Mouse (Mus musculus) MEL (cell line): ENCODE results near the gene Fam209. TPM values are rescaled to one million over a fixed set of nuclear protein-coding genes. Genes with fewer than 3 reads are reported as not detected.

Experiments
- DNase-seq: peaks from one replicate; pipeline ENCODE4 v3.0.0; 2011; ENCODE audit warnings: low read depth, low spot score
- H3K27ac ChIP-seq: 2 replicates; pipeline ENCODE4 v1.5.1; 2012; ENCODE audit warnings: low read depth, mild to moderate bottlenecking, control low read depth, low read length, moderate library complexity; ENCODE audit not compliant: control insufficient read depth
- H3K27me3 ChIP-seq, 2 experiments: fragments of 150-350 bp in 1 of 2; sonication (generic) in 1 of 2; 2 replicates each; pipeline ENCODE4 v1.6.1; 2012; ENCODE audit warnings: low read length in 2 of 2, mild to moderate bottlenecking in 2 of 2, improper control_type of control experiment in 1 of 2, moderate library complexity in 1 of 2; ENCODE audit not compliant: insufficient read depth in 2 of 2, control insufficient read depth in 1 of 2
- H3K36me3 ChIP-seq, 2 experiments: 2 replicates each; pipeline ENCODE4 v1.6.1; 2012 to 2014; ENCODE audit warnings: low read length in 2 of 2, improper control_type of control experiment in 1 of 2, inconsistent platforms in 1 of 2, mild to moderate bottlenecking in 1 of 2; ENCODE audit not compliant: insufficient read depth in 2 of 2, control insufficient read depth in 1 of 2
- H3K4me1 ChIP-seq, 2 experiments: fragments of 150-350 bp in 1 of 2; sonication (generic) in 1 of 2; 2 replicates each; pipeline ENCODE4 v1.6.1; 2012; ENCODE audit warnings: low read length in 2 of 2, improper control_type of control experiment in 1 of 2, mild to moderate bottlenecking in 1 of 2; ENCODE audit not compliant: insufficient read depth in 2 of 2, control insufficient read depth in 1 of 2
- H3K4me3 ChIP-seq, 2 experiments: fragments of 150-350 bp in 1 of 2; sonication (generic) in 1 of 2; 2 replicates each; pipeline ENCODE4 v1.5.1; 2012; ENCODE audit warnings: low read depth in 2 of 2, low read length in 2 of 2, mild to moderate bottlenecking in 2 of 2, moderate library complexity in 2 of 2, control low read depth in 1 of 2, improper control_type of control experiment in 1 of 2; ENCODE audit not compliant: control insufficient read depth in 1 of 2, insufficient read depth in 1 of 2
- H3K79me2 ChIP-seq: 2 replicates; pipeline ENCODE4 v1.6.1; 2012; ENCODE audit warnings: mild to moderate bottlenecking, low read length, moderate library complexity; ENCODE audit not compliant: control insufficient read depth, poor library complexity, insufficient read depth
- H3K9ac ChIP-seq: 2 replicates; pipeline ENCODE4 v1.6.1; 2012; ENCODE audit warnings: low read depth, mild to moderate bottlenecking, control low read depth, low read length, moderate library complexity; ENCODE audit not compliant: control insufficient read depth, poor library complexity, severe bottlenecking
- H3K9me3 ChIP-seq: fragments of 150-350 bp; sonication (generic); replicated peaks from 2 replicates; pipeline ENCODE4 v1.6.1; 2012; ENCODE audit warnings: mild to moderate bottlenecking, low read length, improper control_type of control experiment, moderate library complexity; ENCODE audit not compliant: insufficient read depth
- EP300 ChIP-seq, 2 experiments: IDR thresholded peaks; 2 replicates each; pipeline ENCODE4 v1.6.1; 2011; ENCODE audit warnings: improper control_type of control experiment in 2 of 2, low read length in 2 of 2, low read depth in 1 of 2, mild to moderate bottlenecking in 1 of 2
- ETS1 ChIP-seq: IDR thresholded peaks from 2 replicates; pipeline ENCODE4 v1.6.1; 2012; ENCODE audit warnings: low read depth, mild to moderate bottlenecking, inconsistent platforms, low read length, improper control_type of control experiment, moderate library complexity
- MAFK ChIP-seq: IDR thresholded peaks from 2 replicates; pipeline ENCODE4 v1.6.1; 2011; ENCODE audit warnings: low read depth, mild to moderate bottlenecking, low read length, improper control_type of control experiment, borderline replicate concordance
- MEF2A ChIP-seq: IDR thresholded peaks from 2 replicates; pipeline ENCODE4 v1.6.1; 2014; ENCODE audit warnings: low read depth, mild to moderate bottlenecking, inconsistent platforms, low read length, improper control_type of control experiment; ENCODE audit not compliant: poor library complexity, insufficient replicate concordance, severe bottlenecking; ENCODE audit errors: extremely low read depth
- MYB ChIP-seq: IDR thresholded peaks from 2 replicates; pipeline ENCODE4 v1.6.1; 2011; ENCODE audit warnings: mild to moderate bottlenecking, low read depth, low read length, improper control_type of control experiment
- POLR2AphosphoS2 ChIP-seq: IDR thresholded peaks from 2 replicates; pipeline ENCODE4 v1.6.1; 2011; ENCODE audit warnings: low read length, improper control_type of control experiment
- SMC3 ChIP-seq: IDR thresholded peaks from 2 replicates; pipeline ENCODE4 v1.6.1; 2011; ENCODE audit warnings: low read depth, low read length, improper control_type of control experiment
- TAL1 ChIP-seq: IDR thresholded peaks from 2 replicates; pipeline ENCODE4 v1.6.1; 2012; ENCODE audit warnings: mild to moderate bottlenecking, inconsistent platforms, low read length, moderate library complexity, mixed read lengths
- TCF12 ChIP-seq: IDR thresholded peaks from 2 replicates; pipeline ENCODE4 v1.6.1; 2014; ENCODE audit warnings: low read depth, mild to moderate bottlenecking, inconsistent platforms, low read length, improper control_type of control experiment, moderate library complexity
- USF1 ChIP-seq: IDR thresholded peaks from 2 replicates; pipeline ENCODE4 v1.6.1; 2014; ENCODE audit warnings: low read depth, mild to moderate bottlenecking, inconsistent platforms, low read length, improper control_type of control experiment, moderate library complexity
- ZC3H11A ChIP-seq: IDR thresholded peaks from 2 replicates; pipeline ENCODE4 v1.6.1; 2012; ENCODE audit warnings: low read depth, mild to moderate bottlenecking, inconsistent platforms, low read length, improper control_type of control experiment
- ZMIZ1 ChIP-seq: IDR thresholded peaks from 2 replicates; pipeline ENCODE4 v1.6.1; 2012; ENCODE audit warnings: low read depth, mild to moderate bottlenecking, inconsistent platforms, low read length, improper control_type of control experiment, moderate library complexity
- ZNF384 ChIP-seq: IDR thresholded peaks from 2 replicates; pipeline ENCODE4 v1.6.1; 2012; ENCODE audit warnings: low read depth, mild to moderate bottlenecking, inconsistent platforms, low read length, improper control_type of control experiment
- polyA plus RNA-seq, 2 experiments: library from polyadenylated mRNA; stranded (reverse) in 1 of 2; unstranded in 1 of 2; fragments of >175 nt in 1 of 2; fragments of >200 nt in 1 of 2; gene quantifications; 2 replicates each; pipeline versions ENCODE4 v1.2.1 to v1.2.4; 2012; ENCODE audit warnings: low replicate concordance in 2 of 2, low read depth in 1 of 2; ENCODE audit not compliant: insufficient read length in 2 of 2, insufficient read depth in 1 of 2, missing spikeins in 1 of 2
- total RNA-seq: library from RNA; depleted of rRNA; stranded (reverse); fragments of 300-350 nt; gene quantifications from 2 replicates; pipeline ENCODE4 v1.2.3, GENCODE M21; 2012; rRNA removed

Fam209 gene
- total and polyA plus RNA-seq, 3 experiments: 0.31 to 0.65 TPM; not detected in 1

GRCm38 (mm10) chr2:172520616-172521371 lies 48.5 kb downstream of the Fam209 start:
- no peaks in the 10 kb centered on the region for H3K4me1 ChIP-seq
- DNase-seq: no peak
- no peaks in the 10 kb centered on the region for H3K9me3 ChIP-seq
- no peaks in the 10 kb centered on the region for H3K27me3 ChIP-seq
- TF ChIP-seq SMC3 (no peak), ETS1 (no peak), ZMIZ1 (no peak), USF1 (no peak), TAL1 (no peak), ZC3H11A (no peak), MYB (no peak)
- no peak overlapping the region for H3K27ac ChIP-seq
- no peaks in the 10 kb centered on the region for H3K36me3 ChIP-seq
- no peak overlapping the region for H3K9ac ChIP-seq
- H3K4me3 ChIP-seq: no peak overlapping the region
- no peaks in the 10 kb centered on the region for H3K79me2 ChIP-seq

DNA sequence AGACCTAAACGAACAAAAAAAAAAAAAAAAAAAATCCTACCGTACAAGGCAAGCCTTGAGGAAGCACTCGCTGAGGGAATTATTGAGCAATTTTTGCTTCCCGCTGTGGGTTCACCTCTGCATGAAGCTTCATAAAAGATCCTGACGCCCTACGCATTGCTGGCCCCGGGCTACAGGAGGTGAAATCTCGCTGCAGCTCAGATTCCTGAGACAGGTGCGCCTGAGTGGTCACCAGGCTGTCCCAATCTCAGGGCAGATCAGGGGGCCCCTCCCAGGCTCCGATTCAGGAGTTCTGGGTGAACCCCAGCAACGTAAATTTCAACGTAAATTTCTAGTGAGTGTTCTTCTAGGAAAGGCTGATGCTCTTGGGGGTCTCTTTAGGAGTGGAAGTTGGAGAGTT lies 50.2 kb downstream of the Fam209 start:
- no peak for TF ChIP-seq SMC3
- no peak for TF ChIP-seq MYB
- no peak for TF ChIP-seq MEF2A
- no peak for TF ChIP-seq POLR2AphosphoS2
- no peak for TF ChIP-seq EP300 (IDR thresholded peaks at IDR 0.05; ENCODE audit: low read depth in 1 of 2, low read length in 2 of 2)
- no peak for TF ChIP-seq ZNF384
- TF ChIP-seq MAFK: no peak
- TF ChIP-seq TCF12: no peak
- TF ChIP-seq, all 39 proteins: peak for 0
- DNase-seq: no peak
- no peaks in the 10 kb centered on the region for H3K9me3 ChIP-seq

More for the DNA sequence above, 50.2 kb downstream of the Fam209 start:
- Histone ChIP-seq H3K4me3 (no peak overlapping the region), H3K9ac (no peak overlapping the region), H3K4me1 (no peaks in the 10 kb centered on the region), H3K36me3 (no peaks in the 10 kb centered on the region), H3K79me2 (no peaks in the 10 kb centered on the region), H3K27me3 (no peaks in the 10 kb centered on the region), H3K27ac (no peak overlapping the region)

Other genes with a start within 250 kb of the Fam209 start
- 0.04 TPM in 1 of 2 replicates, not detected in the other for gene Mc3r, start 224.0 kb upstream of the Fam209 start, total RNA-seq
- gene Mc3r, start 224.0 kb upstream of the Fam209 start, polyA plus RNA-seq: not detected
- 2.7 and 3.5 TPM in 2 replicates for gene Fam210b, start 127.0 kb upstream of the Fam209 start, total RNA-seq
- 10 to 100 TPM in 1 of 2 experiments, not detected in 1; 11.4 TPM for gene Fam210b, start 127.0 kb upstream of the Fam209 start, polyA plus RNA-seq
- 110 and 127 TPM in 2 replicates for gene Aurka, start 102.0 kb upstream of the Fam209 start, total RNA-seq
- 100 to 1,000 TPM; 150 to 236 TPM for gene Aurka, start 102.0 kb upstream of the Fam209 start, polyA plus RNA-seq
- gene Cstf1, start 101.8 kb upstream of the Fam209 start, total RNA-seq: 63.3 and 77.4 TPM in 2 replicates
- 100 to 1,000 TPM in 1 of 2 experiments, 10 to 100 TPM in 1; 66.9 to 105 TPM for gene Cstf1, start 101.8 kb upstream of the Fam209 start, polyA plus RNA-seq
- 0.35 and 0.49 TPM in 2 replicates for gene Cass4, start 78.7 kb upstream of the Fam209 start, total RNA-seq
- gene Cass4, start 78.7 kb upstream of the Fam209 start, polyA plus RNA-seq: 1 to 10 TPM in 1 of 2 experiments, not detected in 1; 5.5 TPM
- gene Rtf2, start 32.0 kb upstream of the Fam209 start, total RNA-seq: 59.2 and 68.2 TPM in 2 replicates
- gene Rtf2, start 32.0 kb upstream of the Fam209 start, polyA plus RNA-seq: 10 to 100 TPM in 1 of 2 experiments, not detected in 1; 81.5 TPM
- gene Gcnt7, start 13.9 kb upstream of the Fam209 start, total RNA-seq: 0.15 TPM in 1 of 2 replicates, not detected in the other
- gene Gcnt7, start 13.9 kb upstream of the Fam209 start, polyA plus RNA-seq: under 1 TPM in 1 of 2 experiments, not detected in 1; 0.22 TPM
- gene Tfap2c, start 77.1 kb downstream of the Fam209 start, total RNA-seq: not detected in 2 replicates
- not detected for gene Tfap2c, start 77.1 kb downstream of the Fam209 start, polyA plus RNA-seq